Mouse (Mus musculus): ENCODE results near the gene Psmd12. TPM values are rescaled to one million over a fixed set of nuclear protein-coding genes. Genes with fewer than 3 reads are reported as not detected.

Gene Psmd12
- polyA plus RNA-seq, 1 experiment from 2014 or later = 148 TPM

GRCm38 (mm10) chr11:107518645-107519429, 39.6 kb downstream of the Psmd12 start:
- no peak overlapping the region for H3K4me2 ChIP-seq (ENCODE audit: low read length)
- no peaks in the 10 kb centered on the region for H3K4me1 ChIP-seq (replicated peaks; ENCODE audit: control insufficient read depth, insufficient read depth, low read length)
- H3K9ac ChIP-seq (replicated peaks; ENCODE audit: low read depth, low read length) = no peak overlapping the region
- ATAC-seq = no peak
- no peaks in the 10 kb centered on the region for H3K9me3 ChIP-seq (ENCODE audit: control insufficient read depth, low read length)
- no peak overlapping the region for H3K4me3 ChIP-seq (replicated peaks; ENCODE audit: low read length)
- no peak overlapping the region for H3K27ac ChIP-seq (ENCODE audit: low read length)
- H3K36me3 ChIP-seq (ENCODE audit: control insufficient read depth, insufficient read depth) = no peaks in the 10 kb centered on the region
- H3K27me3 ChIP-seq (replicated peaks; ENCODE audit: control insufficient read depth, insufficient read depth, low read length) = no peaks in the 10 kb centered on the region
- 80% methylated on average over 5 of the region's 5 CpGs for WGBS

GRCm38 (mm10) chr11:107521153-107521552, 41.9 kb downstream of the Psmd12 start:
- no peaks in the 10 kb centered on the region for H3K4me1 ChIP-seq (replicated peaks; ENCODE audit: control insufficient read depth, insufficient read depth, low read length)
- H3K27me3 ChIP-seq (replicated peaks; ENCODE audit: control insufficient read depth, insufficient read depth, low read length) = no peaks in the 10 kb centered on the region
- ATAC-seq = no peak
- no peak overlapping the region for H3K4me2 ChIP-seq (ENCODE audit: low read length)
- no peak overlapping the region for H3K27ac ChIP-seq (ENCODE audit: low read length)
- no peaks in the 10 kb centered on the region for H3K9me3 ChIP-seq (ENCODE audit: control insufficient read depth, low read length)
- WGBS = 42% methylated on average over 1 of the region's 1 CpGs
- H3K4me3 ChIP-seq (replicated peaks; ENCODE audit: low read length) = no peak overlapping the region
- H3K9ac ChIP-seq (replicated peaks; ENCODE audit: low read depth, low read length) = no peak overlapping the region
- H3K36me3 ChIP-seq (ENCODE audit: control insufficient read depth, insufficient read depth) = no peaks in the 10 kb centered on the region

- WGBS = 82% methylated on average over 1 of the region's 1 CpGs
- no peak overlapping the region for H3K27ac ChIP-seq (ENCODE audit: low read length)
- no peaks in the 10 kb centered on the region for H3K36me3 ChIP-seq (ENCODE audit: control insufficient read depth, insufficient read depth)
- no peaks in the 10 kb centered on the region for H3K4me1 ChIP-seq (replicated peaks; ENCODE audit: control insufficient read depth, insufficient read depth, low read length)
- no peak overlapping the region for H3K9ac ChIP-seq (replicated peaks; ENCODE audit: low read depth, low read length)
- no peaks in the 10 kb centered on the region for H3K27me3 ChIP-seq (replicated peaks; ENCODE audit: control insufficient read depth, insufficient read depth, low read length)
- H3K4me2 ChIP-seq (ENCODE audit: low read length) = no peak overlapping the region
- no peak for ATAC-seq
- no peak overlapping the region for H3K4me3 ChIP-seq (replicated peaks; ENCODE audit: low read length)
- H3K9me3 ChIP-seq (ENCODE audit: control insufficient read depth, low read length) = no peaks in the 10 kb centered on the region
Observed at GRCm38 (mm10) chr11:107524966-107525365, 45.7 kb downstream of the Psmd12 start.

GRCm38 (mm10) chr11:107527632-107528031, 48.3 kb downstream of the Psmd12 start:
- Histone ChIP-seq H3K4me3 (replicated peaks; ENCODE audit: low read length) (no peak overlapping the region), H3K4me1 (replicated peaks; ENCODE audit: control insufficient read depth, insufficient read depth, low read length) (no peaks in the 10 kb centered on the region), H3K9me3 (ENCODE audit: control insufficient read depth, low read length) (no peaks in the 10 kb centered on the region), H3K27ac (ENCODE audit: low read length) (no peak overlapping the region), H3K4me2 (ENCODE audit: low read length) (no peak overlapping the region), H3K27me3 (replicated peaks; ENCODE audit: control insufficient read depth, insufficient read depth, low read length) (no peaks in the 10 kb centered on the region), H3K36me3 (ENCODE audit: control insufficient read depth, insufficient read depth) (no peaks in the 10 kb centered on the region), H3K9ac (replicated peaks; ENCODE audit: low read depth, low read length) (no peak overlapping the region)
- no peak for ATAC-seq
- 26% methylated on average over 3 of the region's 3 CpGs for WGBS

- Histone ChIP-seq H3K4me1 (replicated peaks; ENCODE audit: control insufficient read depth, insufficient read depth, low read length) (no peaks in the 10 kb centered on the region), H3K27ac (ENCODE audit: low read length) (no peak overlapping the region), H3K9ac (replicated peaks; ENCODE audit: low read depth, low read length) (no peak overlapping the region), H3K4me3 (replicated peaks; ENCODE audit: low read length) (no peak overlapping the region), H3K36me3 (ENCODE audit: control insufficient read depth, insufficient read depth) (no peaks in the 10 kb centered on the region), H3K9me3 (ENCODE audit: control insufficient read depth, low read length) (no peaks in the 10 kb centered on the region), H3K4me2 (ENCODE audit: low read length) (no peak overlapping the region), H3K27me3 (replicated peaks; ENCODE audit: control insufficient read depth, insufficient read depth, low read length) (no peaks in the 10 kb centered on the region)
- 49% methylated on average over 8 of the region's 8 CpGs for WGBS
- ATAC-seq = no peak
Observed at GRCm38 (mm10) chr11:107529320-107529719, 50.0 kb downstream of the Psmd12 start.

GRCm38 (mm10) chr11:107531445-107531844, 52.2 kb downstream of the Psmd12 start:
- H3K4me3 ChIP-seq (replicated peaks; ENCODE audit: low read length) = no peak overlapping the region
- no peak overlapping the region for H3K27ac ChIP-seq (ENCODE audit: low read length)
- ATAC-seq = no peak
- no peak overlapping the region for H3K4me2 ChIP-seq (ENCODE audit: low read length)
- H3K9me3 ChIP-seq (ENCODE audit: control insufficient read depth, low read length) = no peaks in the 10 kb centered on the region
- no peaks in the 10 kb centered on the region for H3K4me1 ChIP-seq (replicated peaks; ENCODE audit: control insufficient read depth, insufficient read depth, low read length)
- WGBS = 69% methylated on average over 4 of the region's 4 CpGs
- H3K36me3 ChIP-seq (ENCODE audit: control insufficient read depth, insufficient read depth) = no peaks in the 10 kb centered on the region
- no peaks in the 10 kb centered on the region for H3K27me3 ChIP-seq (replicated peaks; ENCODE audit: control insufficient read depth, insufficient read depth, low read length)
- no peak overlapping the region for H3K9ac ChIP-seq (replicated peaks; ENCODE audit: low read depth, low read length)

- Histone ChIP-seq H3K27ac (ENCODE audit: low read length) (no peak overlapping the region), H3K4me3 (replicated peaks; ENCODE audit: low read length) (no peak overlapping the region), H3K9ac (replicated peaks; ENCODE audit: low read depth, low read length) (no peak overlapping the region), H3K9me3 (ENCODE audit: control insufficient read depth, low read length) (no peaks in the 10 kb centered on the region), H3K36me3 (ENCODE audit: control insufficient read depth, insufficient read depth) (no peaks in the 10 kb centered on the region), H3K27me3 (replicated peaks; ENCODE audit: control insufficient read depth, insufficient read depth, low read length) (no peaks in the 10 kb centered on the region), H3K4me1 (replicated peaks; ENCODE audit: control insufficient read depth, insufficient read depth, low read length) (no peaks in the 10 kb centered on the region), H3K4me2 (ENCODE audit: low read length) (no peak overlapping the region)
- 33% methylated on average over 3 of the region's 5 CpGs for WGBS
- ATAC-seq = no peak
Observed at GRCm38 (mm10) chr11:107532271-107532670, 53.0 kb downstream of the Psmd12 start.

GRCm38 (mm10) chr11:107538994-107539393, 59.7 kb downstream of the Psmd12 start:
- no peak for ATAC-seq

GRCm38 (mm10) chr11:107540339-107540738, 61.1 kb downstream of the Psmd12 start:
- no peak overlapping the region for H3K9ac ChIP-seq (replicated peaks; ENCODE audit: low read depth, low read length)
- no peak overlapping the region for H3K4me3 ChIP-seq (replicated peaks; ENCODE audit: low read length)
- H3K4me2 ChIP-seq (ENCODE audit: low read length) = no peak overlapping the region
- ATAC-seq = no peak
- H3K27ac ChIP-seq (ENCODE audit: low read length) = no peak overlapping the region
- H3K9me3 ChIP-seq (ENCODE audit: control insufficient read depth, low read length) = no peaks in the 10 kb centered on the region
- H3K27me3 ChIP-seq (replicated peaks; ENCODE audit: control insufficient read depth, insufficient read depth, low read length) = no peaks in the 10 kb centered on the region
- no peaks in the 10 kb centered on the region for H3K4me1 ChIP-seq (replicated peaks; ENCODE audit: control insufficient read depth, insufficient read depth, low read length)
- 64% methylated on average over 1 of the region's 1 CpGs for WGBS
- H3K36me3 ChIP-seq (ENCODE audit: control insufficient read depth, insufficient read depth) = no peaks in the 10 kb centered on the region

More at GRCm38 (mm10) chr11:107538994-107539393, 59.7 kb downstream of the Psmd12 start:
- no peaks in the 10 kb centered on the region for H3K9me3 ChIP-seq (ENCODE audit: control insufficient read depth, low read length)
- 86% methylated on average over 4 of the region's 4 CpGs for WGBS
- no peak overlapping the region for H3K4me3 ChIP-seq (replicated peaks; ENCODE audit: low read length)
- no peaks in the 10 kb centered on the region for H3K36me3 ChIP-seq (ENCODE audit: control insufficient read depth, insufficient read depth)
- H3K4me2 ChIP-seq (ENCODE audit: low read length) = no peak overlapping the region
- no peaks in the 10 kb centered on the region for H3K4me1 ChIP-seq (replicated peaks; ENCODE audit: control insufficient read depth, insufficient read depth, low read length)
- H3K27ac ChIP-seq (ENCODE audit: low read length) = no peak overlapping the region
- no peak overlapping the region for H3K9ac ChIP-seq (replicated peaks; ENCODE audit: low read depth, low read length)
- no peaks in the 10 kb centered on the region for H3K27me3 ChIP-seq (replicated peaks; ENCODE audit: control insufficient read depth, insufficient read depth, low read length)
